Mouse (Mus musculus) NIH3T3 (cell line): Measurements from ENCODE around the gene Tenm4.

ENCODE experiments used
- DNase-seq: peaks from one replicate; pipeline ENCODE4 v3.0.0-alpha.2; 2012; ENCODE audit warnings: low read depth

Gene Tenm4

DNA sequence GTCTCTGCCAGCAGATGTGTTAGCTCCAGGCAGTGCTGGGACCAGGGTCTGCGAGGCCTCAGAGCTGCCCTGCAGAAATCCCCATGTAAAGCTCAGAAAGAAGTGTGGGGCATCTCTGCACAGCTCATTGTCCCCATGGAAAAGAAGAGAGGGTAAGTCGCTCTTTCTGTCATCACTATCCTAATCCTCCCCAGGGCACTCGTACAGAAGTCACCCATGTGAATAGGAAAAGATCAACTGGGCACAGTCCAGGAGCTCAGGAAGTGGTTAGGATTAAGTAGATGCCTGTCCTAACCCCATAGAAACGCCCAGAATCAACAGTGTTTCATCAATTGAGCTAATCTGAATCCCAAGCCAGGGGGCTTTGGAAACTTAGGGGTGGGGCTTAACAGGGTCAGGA is 476.6 kb downstream of the Tenm4 start:
- no peak for DNase-seq

DNA sequence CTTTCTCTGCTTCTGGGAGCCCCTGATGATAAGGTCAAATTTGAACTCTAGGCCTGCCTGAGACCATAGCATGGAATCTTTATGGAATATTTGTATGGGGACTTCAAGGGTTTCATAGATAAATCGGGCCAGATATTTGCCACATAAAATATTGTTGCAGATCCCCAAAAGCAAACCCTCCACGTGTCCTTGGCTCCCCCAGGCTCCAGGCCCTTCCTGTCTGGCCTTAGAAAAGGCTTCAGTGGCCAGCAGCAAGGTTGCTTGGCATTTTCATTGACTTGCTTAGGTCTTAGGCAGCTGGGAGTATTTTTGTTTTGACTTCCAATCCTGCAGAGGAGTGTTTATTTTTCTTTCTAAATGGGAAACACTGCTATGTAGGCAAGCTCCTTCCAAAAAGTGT is 477.6 kb downstream of the Tenm4 start:
- DNase-seq, result no peak

DNA sequence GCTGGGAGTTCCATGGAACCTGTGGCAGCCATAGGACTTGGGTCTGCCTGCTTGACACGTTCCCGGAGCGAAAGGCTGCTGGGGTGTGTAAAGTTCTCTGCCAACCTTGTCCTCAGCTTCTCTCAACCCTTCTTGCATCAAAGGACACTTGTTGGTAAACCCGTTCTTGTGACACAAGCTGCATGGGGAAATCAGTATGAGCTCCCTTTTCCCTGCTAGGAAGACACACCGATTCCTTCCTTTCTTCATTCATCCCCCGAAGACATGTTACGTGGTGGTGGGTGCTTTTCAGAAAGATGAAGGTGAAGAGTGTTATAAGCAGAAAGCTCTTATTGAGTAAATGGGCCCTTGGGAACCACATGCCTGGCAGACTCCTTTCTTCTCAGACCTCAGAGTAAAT is 478.1 kb downstream of the Tenm4 start:
- DNase-seq, result no peak

DNA sequence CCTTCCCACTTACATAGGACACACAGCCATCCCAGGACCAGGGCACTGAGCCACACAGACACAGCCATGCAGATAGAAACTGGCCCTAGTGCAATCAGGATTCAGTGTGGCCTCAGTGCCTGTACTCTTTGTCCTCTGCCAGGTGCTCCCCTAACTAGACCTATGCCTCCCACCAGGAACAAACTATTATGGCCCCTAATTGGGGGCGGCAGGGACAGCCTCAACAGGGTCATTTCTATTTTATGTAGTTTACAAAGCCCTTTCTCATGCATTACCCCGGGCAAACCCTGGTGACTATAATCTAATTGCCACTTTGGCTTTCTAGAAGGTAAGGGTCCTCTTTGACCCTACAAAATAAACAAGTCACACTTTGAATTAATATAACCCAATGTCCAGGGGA is 479.4 kb downstream of the Tenm4 start:
- DNase-seq, result no peak

DNA sequence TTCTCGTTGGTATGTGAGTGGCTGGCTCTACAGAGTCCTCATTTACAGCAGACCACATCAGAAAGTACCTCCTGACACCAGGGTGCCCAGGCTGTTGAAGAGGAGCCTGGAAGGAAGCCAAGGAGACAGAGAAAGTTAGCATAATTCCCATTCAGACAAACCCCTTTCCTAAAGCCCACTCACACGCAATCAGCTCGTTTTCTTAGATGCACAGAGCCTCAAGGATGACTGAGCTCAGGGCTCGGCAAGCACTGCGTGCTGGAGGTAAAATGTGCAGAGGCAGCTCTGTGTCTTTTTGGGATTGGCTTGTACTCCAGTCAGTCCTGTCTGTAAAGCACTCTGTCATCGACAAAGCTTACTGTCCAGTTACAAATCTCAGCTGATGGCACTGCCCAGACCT is 480.0 kb downstream of the Tenm4 start:
- no peak for DNase-seq

DNA sequence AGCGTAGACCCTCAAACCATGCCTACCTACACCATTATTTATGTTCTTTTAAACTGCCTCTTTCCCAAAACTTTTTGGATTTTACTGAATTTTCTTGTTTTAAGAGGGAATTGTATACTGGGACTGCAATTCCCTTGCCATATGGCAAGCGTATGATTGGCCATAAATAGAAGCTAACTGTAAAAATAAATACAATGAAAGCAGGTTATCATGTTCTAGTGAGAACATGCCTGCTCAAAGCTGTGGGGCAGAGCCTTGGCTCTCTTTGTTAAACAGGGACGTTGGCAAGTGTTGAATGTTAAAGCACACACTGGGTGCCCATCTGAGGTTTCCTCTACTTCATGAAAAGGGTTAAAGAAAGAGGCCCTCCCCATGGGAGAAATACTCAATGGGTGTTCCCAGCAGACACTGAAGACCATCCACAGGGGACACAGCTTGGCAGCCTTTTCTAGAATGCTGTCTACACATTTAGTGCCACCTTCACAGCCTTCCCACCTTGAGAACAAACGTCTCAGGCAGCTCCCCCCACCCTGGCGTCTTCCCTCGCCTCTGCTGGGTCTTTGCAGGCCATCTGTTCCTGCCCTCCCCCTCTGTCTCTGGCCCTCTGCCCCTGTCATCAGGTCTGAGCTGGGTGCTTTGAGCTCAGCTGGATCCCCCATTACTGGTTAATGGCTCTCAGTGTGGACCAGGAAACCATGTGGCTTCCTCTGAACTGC is 480.7 kb downstream of the Tenm4 start:
- DNase-seq, result no peak

DNA sequence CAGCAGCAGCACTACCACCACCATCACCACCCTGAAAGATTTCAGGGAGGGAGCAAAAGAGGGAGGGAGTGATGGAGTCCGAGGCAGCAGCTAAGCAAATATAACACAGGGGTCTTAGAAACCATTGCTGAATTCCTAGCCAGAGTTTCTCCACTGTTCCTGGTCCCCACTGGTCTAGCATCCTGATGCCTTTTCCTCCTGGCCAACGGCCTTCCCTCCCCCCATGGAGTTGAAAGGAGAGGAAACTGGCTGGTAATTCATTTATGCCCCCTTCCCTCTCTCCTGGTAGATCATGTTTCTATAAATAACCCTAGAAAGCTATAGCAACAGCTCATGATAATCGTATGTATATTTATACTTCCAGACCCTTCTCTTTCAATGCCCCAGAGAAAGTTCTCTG is 481.8 kb downstream of the Tenm4 start:
- DNase-seq, result no peak

DNA sequence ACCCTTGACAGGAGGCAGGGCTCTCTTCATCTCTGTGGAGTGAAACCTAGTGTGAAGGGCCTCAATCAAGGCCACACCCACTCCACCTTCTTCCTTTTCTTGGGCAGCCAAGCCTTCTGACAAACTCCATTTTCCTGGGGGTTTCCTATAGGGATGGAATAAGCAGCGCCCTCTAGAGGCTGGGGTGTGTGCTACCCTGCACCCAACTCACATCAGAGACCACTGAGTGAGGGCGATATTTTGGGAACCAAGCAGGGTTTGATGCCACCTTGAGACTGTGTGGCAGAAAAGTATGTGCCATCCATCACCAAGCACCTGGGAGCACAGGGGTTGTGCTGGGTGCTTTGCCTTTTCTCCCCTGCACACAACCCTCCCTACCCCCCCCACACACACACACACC is 483.2 kb downstream of the Tenm4 start:
- no peak for DNase-seq

DNA sequence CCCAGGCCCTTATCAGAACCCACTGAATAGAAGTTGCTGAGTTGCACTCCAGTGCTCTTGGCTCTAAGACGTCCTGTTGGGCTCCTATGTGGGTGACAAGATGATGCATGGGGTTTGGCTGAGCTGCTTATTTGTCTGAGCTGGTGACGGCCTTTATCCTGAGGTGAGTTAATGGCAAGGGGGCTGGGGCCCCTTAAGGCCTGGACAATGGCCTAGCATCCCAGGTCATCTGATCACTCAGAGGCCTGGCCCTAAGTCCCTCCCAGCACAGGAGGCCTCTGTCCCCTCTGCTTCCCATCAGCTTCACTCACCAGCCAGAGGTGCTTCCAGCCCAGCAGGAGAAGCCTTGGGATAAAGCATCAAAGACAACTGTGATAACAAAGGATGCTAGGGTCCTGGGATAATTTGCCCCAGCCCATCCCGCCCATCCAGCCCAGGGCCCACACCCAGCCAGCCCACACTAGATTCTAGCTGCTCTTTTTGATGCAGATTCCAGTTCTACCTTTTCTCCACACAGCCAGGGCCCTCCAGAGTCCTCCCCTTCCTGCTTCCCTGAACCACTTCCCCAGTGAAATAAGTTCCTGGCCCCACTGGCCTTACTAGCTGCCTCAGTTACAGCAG is 484.2 kb downstream of the Tenm4 start:
- no peak for DNase-seq

DNA sequence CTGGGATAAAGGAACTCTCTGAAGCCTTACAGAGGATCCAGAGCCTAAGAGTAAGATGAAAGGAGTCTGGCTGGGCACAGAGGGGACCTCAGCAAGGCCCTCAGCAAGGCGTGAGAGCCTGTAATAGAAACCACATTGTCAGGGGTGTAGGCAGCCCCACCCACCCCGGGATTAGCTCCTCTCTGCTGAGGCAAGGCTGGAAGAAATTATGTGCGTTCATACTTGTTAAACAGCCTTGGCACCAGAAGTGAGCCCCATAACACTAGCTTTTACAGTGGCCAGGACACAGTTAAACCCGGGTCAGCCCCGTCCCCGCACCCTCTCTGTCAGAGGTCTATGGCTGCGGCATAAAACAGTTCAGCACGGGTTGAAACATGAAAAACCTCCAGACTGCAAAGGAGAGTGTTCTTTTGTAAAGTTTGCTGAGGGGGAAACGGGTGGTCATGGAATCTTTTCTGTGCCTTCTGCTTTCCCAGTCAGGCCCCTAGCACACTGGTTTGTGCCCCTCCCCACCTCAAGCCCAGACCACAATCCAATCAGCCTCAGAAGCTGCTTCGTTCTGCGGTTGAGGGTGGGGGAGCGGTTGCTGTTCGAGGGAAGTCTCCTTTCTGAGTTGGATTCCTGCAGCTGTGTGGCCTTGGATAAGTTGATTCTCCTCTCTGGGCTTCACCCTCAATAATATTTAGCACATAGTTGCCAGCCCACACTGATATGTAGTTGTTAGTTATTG is 486.2 kb downstream of the Tenm4 start:
- DNase-seq, result peak; percentile 39

DNA sequence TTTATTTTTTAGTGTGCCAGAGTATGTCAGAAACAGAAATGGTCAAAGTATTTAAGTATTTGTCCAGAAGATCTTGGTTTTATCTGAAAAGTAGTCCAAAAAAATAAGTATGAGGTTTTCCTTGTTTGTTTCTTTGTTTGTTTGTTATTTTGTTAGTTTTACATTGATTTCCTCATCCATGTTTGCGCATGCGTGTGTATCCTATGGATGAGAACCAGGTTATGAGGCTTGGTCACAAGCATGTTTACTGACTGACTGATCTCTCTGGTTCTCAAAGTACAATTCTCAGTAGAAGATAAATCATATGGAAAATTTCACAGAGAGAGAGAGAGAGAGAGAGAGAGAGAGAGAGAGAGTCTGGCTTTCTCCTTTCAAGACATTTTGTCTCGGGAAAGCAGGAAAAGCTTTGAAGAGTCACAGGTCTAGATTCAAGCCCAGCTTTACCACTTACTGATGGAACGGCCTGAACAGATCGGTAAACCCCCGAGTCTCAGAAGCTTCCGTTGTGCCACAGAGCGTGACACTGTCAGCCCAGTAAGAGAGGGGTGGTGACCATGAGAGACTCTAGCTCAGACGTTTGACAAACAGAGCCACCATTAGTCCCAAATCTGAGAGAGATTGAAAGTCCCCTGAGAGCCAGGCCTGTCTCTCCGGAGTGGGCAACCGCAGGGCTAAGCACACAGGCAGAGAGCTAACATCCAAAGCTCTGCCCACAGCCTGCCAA is 487.0 kb downstream of the Tenm4 start:
- DNase-seq, result no peak

DNA sequence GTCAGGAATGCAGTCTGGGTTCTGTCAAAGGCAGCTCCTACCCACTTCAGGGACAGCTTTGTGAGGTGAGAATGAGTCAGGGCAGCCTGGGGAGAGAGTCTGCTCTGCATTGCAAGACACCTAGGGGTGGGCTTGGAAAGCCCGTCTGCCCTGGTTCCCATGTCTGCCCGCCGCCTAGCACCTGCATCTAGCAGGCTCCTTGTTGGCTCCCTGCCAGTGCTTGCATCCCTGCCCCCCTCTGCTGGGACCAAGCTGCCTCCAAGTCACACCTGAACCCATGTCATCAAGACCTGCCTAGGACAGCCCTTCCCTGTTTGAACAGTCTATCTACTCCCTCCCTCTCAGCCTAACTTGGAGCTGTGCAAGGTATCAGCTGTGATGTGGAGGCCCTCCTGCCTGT is 489.9 kb downstream of the Tenm4 start:
- no peak for DNase-seq

DNA sequence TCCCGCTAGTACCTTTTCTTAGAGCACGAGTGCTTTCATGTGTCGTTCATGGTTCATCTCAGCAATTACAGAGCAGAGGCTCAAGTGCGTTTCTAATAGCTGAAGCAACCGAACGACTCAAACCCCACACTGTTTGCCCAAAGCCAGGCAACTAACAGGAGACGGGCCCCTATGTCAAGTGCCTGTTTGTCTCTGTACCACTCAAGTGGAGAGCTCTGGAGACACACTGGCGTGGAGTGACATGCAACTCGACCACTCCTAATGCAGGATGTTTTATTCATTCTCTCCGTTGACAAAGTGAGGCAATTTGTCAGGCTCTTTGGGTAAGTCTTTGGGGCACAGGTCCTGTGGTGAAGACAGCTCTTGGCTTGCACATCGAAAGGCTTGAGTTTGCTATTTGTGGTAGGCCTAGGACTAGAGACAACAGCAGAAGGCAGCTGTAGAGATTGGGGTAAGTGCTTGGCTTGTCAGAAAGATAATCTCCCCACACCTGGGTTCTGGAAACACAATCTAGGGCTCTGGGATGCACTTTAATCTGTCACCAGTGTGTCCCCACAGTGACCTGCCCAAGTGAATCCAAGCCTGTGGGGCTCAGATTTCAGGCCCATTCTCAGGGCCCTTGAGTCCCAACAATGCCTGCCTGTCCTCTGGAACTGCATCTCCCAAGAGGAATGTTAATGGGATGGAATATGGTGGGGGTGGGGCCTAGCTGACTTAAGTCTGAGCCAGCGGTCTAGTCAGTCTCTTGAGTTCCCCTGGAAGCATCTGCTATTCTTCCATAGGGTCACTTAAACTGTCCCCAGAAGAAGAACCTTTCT is 490.5 kb downstream of the Tenm4 start:
- no peak for DNase-seq

DNA sequence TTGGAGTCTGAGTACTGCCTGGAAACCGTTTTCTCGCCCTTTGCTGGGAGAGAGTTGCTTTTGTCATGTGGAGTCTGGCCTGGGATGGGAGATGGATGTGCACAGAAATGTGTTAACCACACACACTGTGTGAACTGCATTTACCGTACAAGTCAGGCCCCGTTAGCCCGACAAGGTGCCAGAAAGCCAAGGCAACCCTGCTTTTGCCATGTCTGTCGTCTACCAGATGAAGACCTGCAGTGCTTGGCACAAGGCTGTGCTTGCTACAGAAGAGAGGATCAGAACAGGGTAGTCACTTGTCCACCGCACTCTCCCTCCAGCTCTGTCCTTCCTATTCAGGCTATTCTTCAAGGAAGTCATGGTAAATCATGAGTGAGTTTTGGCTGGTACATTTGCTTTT is 492.3 kb downstream of the Tenm4 start:
- DNase-seq, result no peak

DNA sequence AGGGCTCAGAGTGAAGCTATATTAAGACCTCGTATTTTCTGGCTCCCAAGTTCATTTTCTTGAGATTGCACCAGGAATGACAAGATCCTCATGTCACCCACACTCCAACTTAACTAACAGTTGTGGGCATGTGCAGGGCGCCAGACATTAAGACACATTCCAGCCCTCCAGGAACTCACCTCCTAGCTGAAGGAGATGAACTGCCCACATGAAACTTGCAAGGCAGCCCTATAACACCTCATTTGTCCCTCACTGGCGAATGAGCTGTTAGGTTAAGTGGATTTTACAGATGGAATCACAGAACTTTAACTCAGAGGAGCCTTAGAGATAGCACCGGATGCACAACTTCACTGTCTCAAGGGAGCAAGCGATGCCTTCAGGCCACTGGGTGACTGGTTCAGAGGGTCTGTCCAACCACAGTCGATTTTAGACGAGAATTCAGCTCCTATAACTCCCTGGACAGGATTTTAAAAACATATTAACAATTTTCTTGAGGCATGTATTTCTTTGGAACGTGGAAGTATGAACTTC is 495.4 kb downstream of the Tenm4 start:
- no peak for DNase-seq

DNA sequence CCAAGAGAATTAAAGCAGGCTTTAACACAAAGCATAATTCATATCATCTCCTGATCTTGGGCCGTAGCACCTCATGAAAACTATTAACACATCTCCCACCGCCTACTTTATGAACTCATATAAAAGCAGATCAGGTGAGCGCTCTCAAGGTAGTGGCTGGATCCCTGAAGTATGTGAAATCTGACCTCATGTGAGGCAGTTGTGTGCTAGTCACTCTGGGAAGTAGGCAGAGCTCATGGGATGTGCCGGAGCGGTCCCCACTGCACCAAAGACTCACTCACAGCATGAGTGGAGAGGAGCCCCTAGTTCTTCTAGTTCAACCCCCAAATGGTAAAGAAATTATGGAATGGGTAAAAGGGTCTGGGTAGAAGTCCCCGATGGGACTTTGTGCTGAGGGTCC is 496.6 kb downstream of the Tenm4 start:
- DNase-seq, result no peak

DNA sequence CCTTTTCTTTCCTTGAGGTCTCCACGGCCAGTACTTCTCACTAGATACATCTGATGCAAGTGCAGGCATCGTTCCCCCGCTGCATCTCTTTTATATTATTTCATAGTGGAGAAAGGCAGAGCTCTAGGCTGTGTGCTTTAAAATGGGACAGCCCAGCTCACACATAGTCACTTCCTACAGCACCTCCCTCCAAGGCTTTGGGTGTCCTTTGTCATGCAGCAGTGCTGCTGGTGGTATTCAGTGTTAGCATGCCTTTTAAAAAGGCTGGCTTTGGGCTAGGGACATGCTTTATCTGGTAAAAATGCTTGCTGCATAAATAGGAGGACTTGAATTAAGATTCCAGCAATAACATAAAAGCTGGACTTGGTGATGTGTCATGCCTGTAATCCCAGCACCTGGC is 499.0 kb downstream of the Tenm4 start:
- DNase-seq, result no peak

DNA sequence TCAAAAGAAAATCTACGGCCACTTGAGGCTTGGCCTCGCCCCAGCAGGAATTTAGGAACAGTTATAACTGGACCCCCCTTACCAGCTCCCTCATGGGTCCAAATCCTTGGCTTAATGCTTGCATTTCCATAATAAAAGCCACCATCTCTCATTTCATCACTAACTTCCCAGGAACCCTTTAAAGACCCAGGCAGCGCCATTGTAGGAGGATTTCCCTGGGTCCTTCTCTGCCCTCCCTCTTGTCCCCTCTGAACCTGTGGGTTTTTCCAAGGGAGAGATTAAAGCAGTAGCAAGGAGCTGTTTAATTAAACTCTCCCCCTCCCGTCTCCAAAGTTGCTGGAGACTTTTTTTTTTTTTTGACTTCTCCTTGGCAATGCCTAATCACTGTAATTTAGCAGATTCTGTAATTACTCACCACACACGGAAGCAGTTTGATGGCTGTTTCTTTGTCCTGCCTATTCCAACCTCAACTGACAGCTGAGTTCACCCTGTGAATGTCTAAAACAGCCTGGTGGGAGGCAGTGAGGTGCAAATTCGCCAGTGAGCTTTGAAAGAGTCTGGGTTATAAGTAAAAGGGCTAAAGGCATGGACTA is 501.4 kb downstream of the Tenm4 start:
- DNase-seq, result no peak

DNA sequence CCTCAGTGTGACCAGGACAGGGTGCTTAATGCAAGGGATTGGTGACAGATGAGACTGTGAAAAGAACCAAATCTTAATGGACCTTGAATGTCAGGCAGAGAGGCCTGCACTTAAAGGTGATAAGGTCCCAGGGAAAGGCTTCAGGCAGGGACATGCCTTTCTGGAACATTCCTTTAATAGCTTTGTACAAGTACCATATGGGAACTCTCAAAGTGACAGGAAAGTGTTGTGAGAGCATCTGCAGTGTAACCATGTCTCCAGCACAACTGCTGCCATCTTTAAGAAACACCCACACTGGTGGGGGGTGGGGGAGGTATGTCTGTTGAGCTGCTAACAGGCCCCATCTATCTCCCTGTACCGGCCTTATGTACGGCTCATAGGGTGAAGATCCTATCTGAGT is 506.0 kb downstream of the Tenm4 start:
- DNase-seq, result no peak

DNA sequence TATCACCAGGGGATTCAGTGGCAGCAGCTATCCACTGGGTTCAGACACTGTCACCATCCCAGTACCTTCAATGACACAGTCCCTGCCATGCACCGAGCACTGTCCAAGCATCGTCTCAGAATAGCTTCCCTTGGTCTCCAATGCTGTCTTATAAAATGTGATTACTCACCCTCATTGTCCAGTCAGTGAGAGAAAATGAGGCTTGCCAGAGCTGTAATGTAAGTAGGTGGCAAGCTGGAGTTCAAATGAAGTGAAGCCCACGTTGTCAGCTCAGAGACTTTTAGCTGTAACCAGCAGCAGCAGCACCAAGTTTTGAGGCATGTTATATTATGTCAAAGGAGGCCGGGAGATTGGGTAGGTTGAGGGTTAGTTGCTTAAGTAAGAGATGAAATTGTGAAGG is 507.2 kb downstream of the Tenm4 start:
- DNase-seq, result no peak

DNA sequence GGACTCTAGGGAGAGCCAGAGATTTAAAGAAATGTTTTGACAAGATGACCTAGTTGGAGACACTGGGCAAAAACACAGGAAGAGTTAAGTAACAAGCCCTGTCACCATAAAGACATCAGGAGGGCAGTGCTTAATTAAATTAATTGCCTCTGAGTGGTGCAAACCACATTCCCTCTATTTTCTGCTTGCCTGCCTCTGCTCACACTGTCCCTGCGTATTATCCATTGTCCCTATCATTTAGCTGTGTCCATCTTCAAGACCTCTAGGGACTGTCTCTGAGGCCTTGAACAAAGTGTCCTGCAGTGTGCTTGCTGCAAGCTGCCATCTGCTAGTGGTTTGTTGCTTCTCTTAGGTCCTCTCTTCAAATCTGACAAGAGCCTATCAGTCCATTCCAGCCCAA is 508.7 kb downstream of the Tenm4 start:
- DNase-seq, result no peak
